Mouse (Mus musculus) limb, embryonic 14.5 days (tissue): ENCODE data around the gene Clasp1. TPM values are rescaled to one million over a fixed set of nuclear protein-coding genes. Genes with fewer than 3 reads are reported as not detected.
"Not testable (repeated sequence)": the region's sequence is repeated elsewhere in the genome, so short reads cannot be mapped to it uniquely, and the experiment has no call there.

Experiments used
- ATAC-seq: fragments of 200-750 bp; cut with Nextera tagmentation; 2 replicates; pipeline ENCODE4 v1.8.0; 2017; ENCODE audit warnings: low read depth, moderate number of reproducible peaks, moderate TSS enrichment; ENCODE audit not compliant: low FRiP score
- DNase-seq: peaks from one replicate; pipeline ENCODE4 v3.0.0-alpha.2; 2015; ENCODE audit warnings: low spot score
- H3K27ac ChIP-seq: fragments of 300-500 bp; sonication (generic); replicated peaks from 2 replicates; pipeline ENCODE4 v1.5.1; 2014; ENCODE audit warnings: low read depth, mild to moderate bottlenecking, low read length, moderate library complexity, mixed read lengths
- H3K27me3 ChIP-seq: fragments of 300-500 bp; sonication (generic); 2 replicates; pipeline ENCODE4 v1.6.1; 2014; ENCODE audit warnings: low read length, mixed read lengths; ENCODE audit not compliant: control insufficient read depth, insufficient read depth
- H3K36me3 ChIP-seq: fragments of 300-500 bp; sonication (generic); 2 replicates; pipeline ENCODE4 v1.6.1; 2014; ENCODE audit warnings: mild to moderate bottlenecking, low read length, moderate library complexity, mixed read lengths; ENCODE audit not compliant: control insufficient read depth, insufficient read depth
- H3K4me1 ChIP-seq: fragments of 300-500 bp; sonication (generic); 2 replicates; pipeline ENCODE4 v1.6.1; 2014; ENCODE audit warnings: antibody characterized with exemption, low read length, mixed read lengths; ENCODE audit not compliant: control insufficient read depth, insufficient read depth
- H3K4me2 ChIP-seq: fragments of 300-500 bp; sonication (generic); replicated peaks from 2 replicates; pipeline ENCODE4 v1.6.1; 2014; ENCODE audit warnings: low read depth, mild to moderate bottlenecking, low read length, moderate library complexity; ENCODE audit not compliant: severe bottlenecking
- H3K4me3 ChIP-seq: fragments of 300-500 bp; sonication (generic); replicated peaks from 2 replicates; pipeline ENCODE4 v1.5.1; 2014; ENCODE audit warnings: low read length
- H3K9ac ChIP-seq: fragments of 300-500 bp; sonication (generic); 2 replicates; pipeline ENCODE4 v1.6.1; 2014; ENCODE audit warnings: mild to moderate bottlenecking, low read depth, low read length, moderate library complexity; ENCODE audit not compliant: severe bottlenecking
- H3K9me3 ChIP-seq: fragments of 300-500 bp; sonication (generic); 2 replicates; pipeline ENCODE4 v1.6.1; 2016; ENCODE audit warnings: low read length; ENCODE audit not compliant: control insufficient read depth
- POLR2A ChIP-seq: fragments of 200-500 bp; IDR thresholded peaks from 2 replicates; pipeline ENCODE4 v1.8.0; 2012; ENCODE audit warnings: inconsistent platforms, mild to moderate bottlenecking, moderate library complexity, borderline replicate concordance; ENCODE audit not compliant: insufficient read depth, insufficient read length; ENCODE audit errors: extremely low read depth
- WGBS: fragments of 180-500 bp; shearing (Covaris S2); extraction: QIAGEN DNeasy Blood & Tissue Kit; methylation state at CpG from one replicate; pipeline ENCODE4 v1.1.7; 2014; 5-methylcytosine and 5-hydroxymethylcytosine counted together
- polyA plus RNA-seq, 2 experiments: library from polyadenylated mRNA; depleted of rRNA in 1 of 2; stranded (reverse) in 1 of 2; unstranded in 1 of 2; fragments of >200 nt; fragmentation: Nextera tagmentation in 1 of 2; extraction: Ambion mirVana in 1 of 2; gene quantifications; 2 replicates each; pipeline versions ENCODE4 v1.2.1 to v1.2.3; 2012 to 2014

The Clasp1 gene
- polyA plus RNA-seq, 2 experiments: 47.8 to 48.5 TPM

DNA sequence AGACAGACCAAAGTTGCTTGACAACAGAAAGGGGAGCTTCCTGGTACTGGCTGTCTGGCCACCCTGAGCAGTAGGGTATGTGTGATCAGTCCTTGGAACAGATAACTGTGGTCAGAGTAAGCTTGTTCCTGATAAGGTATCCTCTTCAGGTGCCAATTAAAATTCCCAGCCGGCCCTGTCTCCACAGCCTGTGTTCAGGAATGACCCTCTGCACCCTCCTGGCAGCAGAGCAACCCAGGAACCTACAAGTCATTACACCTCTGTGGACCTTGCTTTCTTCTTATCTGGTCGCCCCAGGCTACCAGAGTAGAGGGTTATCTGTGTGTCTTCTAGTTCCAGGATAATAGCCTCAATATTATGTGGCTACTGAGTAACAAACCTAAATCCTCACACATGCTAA lies 206.5 kb downstream of the Clasp1 start:
- Histone ChIP-seq H3K4me1 (no peaks in the 10 kb centered on the region), H3K9ac (no peak overlapping the region), H3K9me3 (no peaks in the 10 kb centered on the region), H3K27me3 (no peaks in the 10 kb centered on the region), H3K36me3 (peaks cover 80% of the 10 kb centered on the region), H3K27ac (no peak overlapping the region), H3K4me3 (no peak overlapping the region), H3K4me2 (no peak overlapping the region)
- WGBS: 79% methylated on average over 2 of the region's 2 CpGs
- DNase-seq (no peak), ATAC-seq (no peak)
- no peak for TF ChIP-seq POLR2A

DNA sequence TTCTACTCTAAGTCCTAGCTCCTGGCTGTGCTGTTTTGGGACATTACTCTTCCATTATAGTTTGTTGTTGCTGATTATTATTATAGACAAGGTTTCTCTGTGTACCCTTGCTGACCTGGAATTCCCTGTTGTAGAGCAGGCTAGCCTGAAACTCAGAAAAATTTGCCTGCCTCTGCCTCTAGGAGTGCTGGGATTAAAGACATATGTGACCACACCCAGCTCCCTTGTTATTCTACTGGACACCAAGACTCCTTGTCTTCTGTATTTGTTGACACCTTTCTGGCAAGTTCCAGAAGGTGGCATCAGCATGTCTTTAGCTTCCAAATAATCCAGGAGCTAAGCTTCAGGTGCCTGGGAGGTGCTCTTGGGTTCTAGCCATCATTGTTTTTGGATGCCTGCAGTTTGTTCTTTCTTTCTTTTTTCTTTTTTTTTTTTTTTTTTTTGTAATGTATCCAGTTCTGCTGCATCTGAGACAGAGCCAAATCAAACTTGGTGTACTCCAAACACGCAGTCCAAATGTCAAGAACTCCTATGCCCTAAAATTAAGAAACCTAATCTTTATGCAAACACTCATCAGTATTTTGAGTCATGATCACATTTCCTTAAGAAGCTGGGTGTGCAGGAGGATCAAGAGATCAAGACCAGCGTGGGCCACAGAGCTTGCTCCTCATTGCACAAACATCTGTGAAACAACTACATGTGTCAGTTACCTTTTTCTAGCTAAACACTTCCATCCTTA lies 208.8 kb downstream of the Clasp1 start:
- no peak for DNase-seq
- no peaks in the 10 kb centered on the region for H3K27me3 ChIP-seq
- no peak overlapping the region for H3K4me3 ChIP-seq
- no peak overlapping the region for H3K4me2 ChIP-seq
- no peak overlapping the region for H3K9ac ChIP-seq
- H3K27ac ChIP-seq: no peak overlapping the region
- H3K4me1 ChIP-seq: no peaks in the 10 kb centered on the region
- ATAC-seq: no peak
- no peaks in the 10 kb centered on the region for H3K9me3 ChIP-seq
- 97% methylated on average over 2 of the region's 2 CpGs for WGBS
- peaks cover 87% of the 10 kb centered on the region for H3K36me3 ChIP-seq
- no peak for TF ChIP-seq POLR2A

DNA sequence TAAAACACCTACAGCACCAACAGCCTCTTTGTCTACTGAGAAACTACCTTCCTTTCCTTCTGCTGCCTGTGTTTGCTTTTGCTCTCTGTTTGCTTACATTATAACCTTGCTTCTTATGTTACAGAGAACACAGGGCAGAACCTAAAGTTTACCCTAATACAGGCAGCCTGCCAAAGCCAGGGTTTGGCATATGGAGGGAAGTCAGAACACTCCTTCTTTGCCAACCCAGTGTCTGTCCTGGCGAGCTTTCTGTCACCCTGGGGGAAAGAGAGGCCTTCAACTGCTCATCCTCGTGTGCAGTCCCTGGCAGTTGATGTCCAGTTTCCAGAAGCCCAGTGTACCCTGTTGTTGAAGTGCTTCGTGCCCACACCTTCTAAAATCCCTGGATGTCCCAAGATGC lies 209.5 kb downstream of the Clasp1 start:
- Histone ChIP-seq H3K27ac (no peak overlapping the region), H3K36me3 (peaks cover 87% of the 10 kb centered on the region), H3K9me3 (no peaks in the 10 kb centered on the region), H3K9ac (no peak overlapping the region), H3K4me3 (no peak overlapping the region), H3K27me3 (no peaks in the 10 kb centered on the region), H3K4me2 (no peak overlapping the region), H3K4me1 (no peaks in the 10 kb centered on the region)
- ATAC-seq: no peak
- WGBS: 86% methylated on average over 3 of the region's 3 CpGs
- no peak for DNase-seq
- TF ChIP-seq POLR2A: no peak

DNA sequence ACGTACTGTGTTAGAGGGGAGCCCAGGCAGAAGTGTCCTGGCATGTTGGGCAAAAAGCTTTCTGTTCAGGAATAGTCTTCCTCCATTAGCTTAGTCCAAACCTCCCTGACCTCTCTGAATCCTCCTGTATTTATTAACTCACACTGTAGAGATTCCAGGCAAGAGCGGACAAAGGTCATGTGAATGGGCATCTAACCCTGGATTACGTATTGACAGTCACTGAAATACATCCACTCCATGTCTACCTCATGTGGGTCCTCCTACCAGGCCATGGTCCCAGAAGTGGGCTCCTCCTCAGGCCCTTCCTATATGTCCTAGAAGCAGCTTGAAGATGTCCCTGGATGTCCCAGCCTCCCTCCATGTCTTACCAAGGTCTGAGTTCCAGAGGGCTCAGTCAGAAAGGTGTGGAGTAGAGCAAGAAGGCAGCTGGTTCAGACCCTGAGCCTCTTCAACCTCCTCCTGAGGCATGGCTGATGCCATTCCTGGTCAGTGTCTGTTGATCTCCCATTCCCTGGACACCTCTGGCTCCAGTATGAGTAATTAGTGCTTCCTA lies 224.8 kb downstream of the Clasp1 start:
- peaks cover 19% of the 10 kb centered on the region for H3K36me3 ChIP-seq
- no peak overlapping the region for H3K4me3 ChIP-seq
- H3K27ac ChIP-seq: no peak overlapping the region
- DNase-seq (no peak), ATAC-seq (no peak)
- no peak overlapping the region for H3K4me2 ChIP-seq
- WGBS: 93% methylated on average over 3 of the region's 3 CpGs
- no peaks in the 10 kb centered on the region for H3K27me3 ChIP-seq
- TF ChIP-seq POLR2A: no peak
- no peaks in the 10 kb centered on the region for H3K9me3 ChIP-seq
- no peak overlapping the region for H3K9ac ChIP-seq
- no peaks in the 10 kb centered on the region for H3K4me1 ChIP-seq

DNA sequence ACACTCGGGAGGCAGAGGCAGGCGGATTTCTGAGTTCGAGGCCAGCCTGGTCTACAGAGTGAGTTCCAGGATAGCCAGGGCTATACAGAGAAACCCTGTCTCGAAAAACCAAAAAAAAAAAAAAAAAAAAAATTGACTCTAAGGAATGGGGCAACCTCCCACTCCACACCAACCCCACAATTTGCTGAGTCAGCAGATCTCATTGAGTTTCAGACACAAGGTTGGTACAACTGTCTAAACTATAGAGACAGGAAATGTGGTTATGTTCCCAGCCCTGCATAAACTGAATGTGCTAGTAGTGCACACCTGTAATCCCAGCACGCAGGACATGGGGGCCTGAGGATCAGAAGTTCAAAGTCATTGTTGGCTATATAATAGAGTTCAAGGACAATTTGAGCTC lies 232.2 kb downstream of the Clasp1 start:
- not testable (repeated sequence) for H3K27me3 ChIP-seq, H3K4me3 ChIP-seq, DNase-seq, H3K4me2 ChIP-seq, H3K4me1 ChIP-seq, H3K36me3 ChIP-seq, H3K9me3 ChIP-seq, ATAC-seq, H3K9ac ChIP-seq, H3K27ac ChIP-seq
- WGBS: 87% methylated on average over 4 of the region's 5 CpGs
